Mouse (Mus musculus) intestine, embryonic 16.5 days (tissue): ENCODE measurements around the gene Olfr263. TPM values are rescaled to one million over a fixed set of nuclear protein-coding genes. Genes with fewer than 3 reads are reported as not detected.
"Not testable (repeated sequence)": the region's sequence is repeated elsewhere in the genome, so short reads cannot be mapped to it uniquely, and the experiment has no call there.

Source experiments
- ATAC-seq: fragments of 200-750 bp; cut with Nextera tagmentation; 2 replicates; pipeline ENCODE4 v1.8.0; 2017; ENCODE audit warnings: moderate TSS enrichment, moderate library complexity
- H3K27ac ChIP-seq: fragments of 300-500 bp; sonication (generic); 2 replicates; pipeline ENCODE4 v1.5.1; 2014; ENCODE audit warnings: mild to moderate bottlenecking, low read length
- H3K27me3 ChIP-seq: fragments of 300-500 bp; sonication (generic); replicated peaks from 2 replicates; pipeline ENCODE4 v1.6.1; 2014; ENCODE audit warnings: low read length, control low read depth, mixed read lengths; ENCODE audit not compliant: control insufficient read depth, insufficient read depth
- H3K36me3 ChIP-seq: fragments of 300-500 bp; sonication (generic); 2 replicates; pipeline ENCODE4 v1.6.1; 2014; ENCODE audit warnings: low read length, control low read depth; ENCODE audit not compliant: control insufficient read depth, insufficient read depth
- H3K4me1 ChIP-seq: fragments of 300-500 bp; sonication (generic); 2 replicates; pipeline ENCODE4 v1.6.1; 2014; ENCODE audit warnings: low read length, control low read depth, mixed read lengths; ENCODE audit not compliant: control insufficient read depth, insufficient read depth
- H3K4me2 ChIP-seq: fragments of 300-500 bp; sonication (generic); 2 replicates; pipeline ENCODE4 v1.6.1; 2014; ENCODE audit warnings: low read depth, low read length, control low read depth
- H3K4me3 ChIP-seq: fragments of 300-500 bp; sonication (generic); 2 replicates; pipeline ENCODE4 v1.5.1; 2014; ENCODE audit warnings: mild to moderate bottlenecking, low read length
- H3K9ac ChIP-seq: fragments of 300-500 bp; sonication (generic); 2 replicates; pipeline ENCODE4 v1.6.1; 2014; ENCODE audit warnings: low read depth, low read length
- H3K9me3 ChIP-seq: fragments of 300-500 bp; sonication (generic); 2 replicates; pipeline ENCODE4 v1.6.1; 2016; ENCODE audit warnings: low read length, control low read depth; ENCODE audit not compliant: control insufficient read depth
- WGBS: fragments of 180-500 bp; shearing (Covaris S2); extraction: QIAGEN DNeasy Blood & Tissue Kit; methylation state at CpG from one replicate; pipeline ENCODE4 v1.1.7; 2014; 5-methylcytosine and 5-hydroxymethylcytosine counted together
- polyA plus RNA-seq: library from polyadenylated mRNA; unstranded; fragments of >200 nt; fragmentation: Nextera tagmentation; extraction: Ambion mirVana; gene quantifications from 2 replicates; pipeline ENCODE4 v1.2.1, GENCODE M21; 2015

The Olfr263 gene
- polyA plus RNA-seq, result not detected in 2 replicates

- not testable (repeated sequence) for ATAC-seq, H3K4me2 ChIP-seq, H3K36me3 ChIP-seq, H3K4me1 ChIP-seq, H3K27me3 ChIP-seq, H3K9ac ChIP-seq, H3K9me3 ChIP-seq, H3K4me3 ChIP-seq, H3K27ac ChIP-seq
- 73% methylated on average over 3 of the region's 3 CpGs for WGBS
Measured at GRCm38 (mm10) chr13:21129339-21129738, at the start of gene Olfr263. Gene Olfr263 (plus strand): TSS chr13:21129639.

GRCm38 (mm10) chr13:21082686-21083085, 46.8 kb upstream of the Olfr263 start:
- H3K4me3 ChIP-seq, result no peak overlapping the region
- H3K9me3 ChIP-seq, result no peaks in the 10 kb centered on the region
- no peak overlapping the region for H3K27ac ChIP-seq
- H3K27me3 ChIP-seq, result no peaks in the 10 kb centered on the region
- H3K9ac ChIP-seq, result no peak overlapping the region
- H3K4me2 ChIP-seq, result no peak overlapping the region
- no peak for ATAC-seq
- 70% methylated on average over 2 of the region's 2 CpGs for WGBS
- H3K36me3 ChIP-seq, result no peaks in the 10 kb centered on the region
- H3K4me1 ChIP-seq, result no peaks in the 10 kb centered on the region

- 93% methylated on average over 3 of the region's 3 CpGs for WGBS
- no peak for ATAC-seq
- no peaks in the 10 kb centered on the region for H3K4me1 ChIP-seq
- no peaks in the 10 kb centered on the region for H3K36me3 ChIP-seq
- H3K4me2 ChIP-seq, result no peak overlapping the region
- H3K9ac ChIP-seq, result no peak overlapping the region
- no peak overlapping the region for H3K27ac ChIP-seq
- H3K9me3 ChIP-seq, result no peaks in the 10 kb centered on the region
- H3K4me3 ChIP-seq, result no peak overlapping the region
- H3K27me3 ChIP-seq, result no peaks in the 10 kb centered on the region
Measured at GRCm38 (mm10) chr13:21109759-21110158, 19.7 kb upstream of the Olfr263 start.

GRCm38 (mm10) chr13:21110441-21110840, 19.0 kb upstream of the Olfr263 start:
- Histone ChIP-seq H3K4me3 (no peak overlapping the region), H3K4me1 (no peaks in the 10 kb centered on the region), H3K9ac (no peak overlapping the region), H3K27ac (no peak overlapping the region), H3K36me3 (no peaks in the 10 kb centered on the region), H3K27me3 (no peaks in the 10 kb centered on the region), H3K4me2 (no peak overlapping the region), H3K9me3 (no peaks in the 10 kb centered on the region)
- no peak for ATAC-seq
- WGBS, result 94% methylated on average over 6 of the region's 6 CpGs

GRCm38 (mm10) chr13:21111183-21111582, 18.3 kb upstream of the Olfr263 start, which contains the start of gene Olfr1369-ps1:
Gene Olfr1369-ps1 (plus strand): TSS chr13:21111483.
- WGBS, result 76% methylated on average over 3 of the region's 3 CpGs
- H3K36me3 ChIP-seq, H3K27ac ChIP-seq, H3K4me1 ChIP-seq, H3K9me3 ChIP-seq, H3K9ac ChIP-seq, H3K4me2 ChIP-seq, H3K4me3 ChIP-seq, ATAC-seq, H3K27me3 ChIP-seq: not testable (repeated sequence)

- H3K36me3 ChIP-seq, result no peaks in the 10 kb centered on the region
- no peak overlapping the region for H3K27ac ChIP-seq
- WGBS, result 78% methylated on average over 4 of the region's 4 CpGs
- no peak overlapping the region for H3K4me2 ChIP-seq
- H3K9me3 ChIP-seq, result no peaks in the 10 kb centered on the region
- no peaks in the 10 kb centered on the region for H3K27me3 ChIP-seq
- no peak for ATAC-seq
- H3K4me1 ChIP-seq, result no peaks in the 10 kb centered on the region
- H3K9ac ChIP-seq, result no peak overlapping the region
- H3K4me3 ChIP-seq, result no peak overlapping the region
Measured at GRCm38 (mm10) chr13:21114121-21114520, 15.3 kb upstream of the Olfr263 start.

- no peaks in the 10 kb centered on the region for H3K9me3 ChIP-seq
- no peak overlapping the region for H3K4me3 ChIP-seq
- no peak for ATAC-seq
- H3K4me2 ChIP-seq, result no peak overlapping the region
- H3K4me1 ChIP-seq, result no peaks in the 10 kb centered on the region
- 39% methylated on average over 8 of the region's 8 CpGs for WGBS
- H3K36me3 ChIP-seq, result no peaks in the 10 kb centered on the region
- no peak overlapping the region for H3K27ac ChIP-seq
- no peak overlapping the region for H3K9ac ChIP-seq
- no peaks in the 10 kb centered on the region for H3K27me3 ChIP-seq
Measured at GRCm38 (mm10) chr13:21142421-21142820, 13.0 kb downstream of the Olfr263 start.

- Histone ChIP-seq H3K27ac (no peak within 1 kb of the TSS), H3K9me3 (no peaks in the 10 kb centered on the region), H3K4me3 (no peak within 1 kb of the TSS), H3K27me3 (no peaks in the 10 kb centered on the region), H3K9ac (no peak within 1 kb of the TSS), H3K4me2 (no peak within 1 kb of the TSS), H3K4me1 (no peaks in the 10 kb centered on the region), H3K36me3 (no peaks in the 10 kb centered on the region)
- no peak for ATAC-seq
- WGBS, result 73% methylated on average over 4 of the region's 4 CpGs
Measured at GRCm38 (mm10) chr13:21145767-21146166, 16.3 kb downstream of the Olfr263 start, which contains the start of gene Olfr1368. Gene Olfr1368 (minus strand): TSS chr13:21145867.

GRCm38 (mm10) chr13:21155888-21156287, 26.4 kb downstream of the Olfr263 start:
- no peaks in the 10 kb centered on the region for H3K27me3 ChIP-seq
- 85% methylated on average over 5 of the region's 5 CpGs for WGBS
- ATAC-seq, result no peak
- no peaks in the 10 kb centered on the region for H3K4me1 ChIP-seq
- H3K4me3 ChIP-seq, result no peak overlapping the region
- H3K4me2 ChIP-seq, result no peak overlapping the region
- H3K9ac ChIP-seq, result no peak overlapping the region
- no peaks in the 10 kb centered on the region for H3K36me3 ChIP-seq
- no peak overlapping the region for H3K27ac ChIP-seq
- no peaks in the 10 kb centered on the region for H3K9me3 ChIP-seq

- no peak overlapping the region for H3K27ac ChIP-seq
- no peaks in the 10 kb centered on the region for H3K9me3 ChIP-seq
- H3K27me3 ChIP-seq, result no peaks in the 10 kb centered on the region
- H3K4me2 ChIP-seq, result peak overlapping the region; percentile 89
- peaks cover 2% of the 10 kb centered on the region; the same call in 1 of the 2 replicates for H3K4me1 ChIP-seq
- H3K4me3 ChIP-seq, result peak overlapping the region; percentile 60; the same call in 1 of the 2 replicates
- no peak overlapping the region for H3K9ac ChIP-seq
- ATAC-seq, result no peak
- 12% methylated on average over 9 of the region's 9 CpGs for WGBS
- no peaks in the 10 kb centered on the region for H3K36me3 ChIP-seq
Measured at GRCm38 (mm10) chr13:21158071-21158470, 28.6 kb downstream of the Olfr263 start.
